Mouse (Mus musculus): Measurements from ENCODE around the gene Gm5890. TPM values are rescaled to one million over a fixed set of nuclear protein-coding genes. Genes with fewer than 3 reads are reported as not detected.

The Gm5890 gene
- polyA plus RNA-seq (2012; rRNA removed) = not detected in 2 replicates

DNA sequence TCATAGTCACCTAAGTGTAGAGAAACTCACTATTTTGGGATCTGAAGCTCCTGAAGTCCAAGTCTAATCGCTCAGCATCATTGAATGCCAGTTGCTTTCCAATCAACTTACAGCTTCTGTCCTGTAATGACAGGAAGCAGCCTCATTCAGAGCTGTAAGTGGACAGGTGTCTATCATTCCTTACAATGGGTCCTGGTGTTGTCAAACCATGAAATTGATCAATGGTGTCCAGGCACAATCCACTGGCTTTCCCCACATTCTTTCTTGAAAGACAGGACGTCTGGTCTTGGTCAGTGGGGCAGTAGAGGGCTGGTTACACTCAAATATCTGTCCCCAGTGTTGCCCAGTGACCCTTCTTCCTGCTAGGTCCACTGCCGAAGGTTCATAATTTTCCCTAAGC is at the start of gene Gm5890:
TSS of gene Gm5890 (minus strand) at position 101 of the 400 bp plus-strand sequence.

DNA sequence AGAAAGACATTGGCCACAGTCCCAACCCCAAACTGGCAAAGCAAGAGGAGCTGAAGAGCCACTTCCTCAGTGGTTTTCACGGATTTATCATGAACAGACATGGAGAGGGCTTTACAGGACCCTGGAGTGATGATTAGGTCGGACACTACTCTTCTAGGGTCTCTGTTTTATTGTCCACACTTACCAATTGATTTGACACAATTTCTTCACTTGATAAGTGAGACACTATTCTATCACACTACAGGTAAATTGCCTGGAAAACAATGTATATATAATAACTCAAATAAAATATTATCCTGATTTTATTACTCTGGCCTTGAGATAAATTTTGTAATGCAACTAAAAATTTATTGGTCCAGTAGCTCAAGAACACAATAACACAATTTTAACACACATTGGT is 28.9 kb downstream of the Gm5890 start, which contains the start of gene Gm4498:
TSS of gene Gm4498 (minus strand) at position 101 of the 400 bp plus-strand sequence.

Other genes starting within 250 kb of the Gm5890 start
- not detected in 2 replicates for gene Vmn1r91, start 163.2 kb downstream of the Gm5890 start, polyA plus RNA-seq (2012; rRNA removed)
- not detected in 2 replicates for gene Gm16442, start 140.3 kb downstream of the Gm5890 start, polyA plus RNA-seq (2012; rRNA removed)
- gene Vmn1r93, start 123.7 kb downstream of the Gm5890 start, polyA plus RNA-seq (2012; rRNA removed) = not detected in 2 replicates
- not detected in 2 replicates for gene Vmn1r94, start 94.5 kb downstream of the Gm5890 start, polyA plus RNA-seq (2012; rRNA removed)
- not detected in 2 replicates for gene Vmn1r95, start 69.1 kb downstream of the Gm5890 start, polyA plus RNA-seq (2012; rRNA removed)
- not detected in 2 replicates for gene Gm6164, start 57.2 kb downstream of the Gm5890 start, polyA plus RNA-seq (2012; rRNA removed)
- gene Gm4498, start 29.0 kb downstream of the Gm5890 start, polyA plus RNA-seq (2012; rRNA removed) = not detected in 2 replicates
- gene Gm4133, start 71.2 kb upstream of the Gm5890 start, polyA plus RNA-seq (2012; rRNA removed) = not detected in 2 replicates
- not detected in 2 replicates for gene Gm5728, start 112.6 kb upstream of the Gm5890 start, polyA plus RNA-seq (2012; rRNA removed)
- not detected in 2 replicates for gene Vmn1r100, start 155.1 kb upstream of the Gm5890 start, polyA plus RNA-seq (2012; rRNA removed)
- gene Vmn1r101, start 179.8 kb upstream of the Gm5890 start, polyA plus RNA-seq (2012; rRNA removed) = not detected in 2 replicates
- gene Gm10670, start 212.1 kb upstream of the Gm5890 start, polyA plus RNA-seq (2012; rRNA removed) = not detected in 2 replicates
- not detected in 2 replicates for gene Vmn1r103, start 247.7 kb upstream of the Gm5890 start, polyA plus RNA-seq (2012; rRNA removed)